Mouse (Mus musculus) heart, embryonic 11.5 days (tissue): ENCODE measurements around the gene Zbtb17. TPM values are rescaled to one million over a fixed set of nuclear protein-coding genes. Genes with fewer than 3 reads are reported as not detected.

ENCODE experiments used
- ATAC-seq: fragments of 200-750 bp; cut with Nextera tagmentation; replicated peaks from 2 replicates; pipeline ENCODE4 v1.8.0; 2017; ENCODE audit warnings: moderate library complexity; ENCODE audit not compliant: insufficient number of reproducible peaks, low FRiP score, low TSS enrichment
- H3K27ac ChIP-seq: fragments of 300-500 bp; sonication (generic); 2 replicates; pipeline ENCODE4 v1.5.1; 2014; ENCODE audit warnings: mild to moderate bottlenecking, low read depth, low read length
- H3K27me3 ChIP-seq: fragments of 300-500 bp; sonication (generic); 2 replicates; pipeline ENCODE4 v1.6.1; 2014; ENCODE audit warnings: mild to moderate bottlenecking, low read length, mixed read lengths; ENCODE audit not compliant: control insufficient read depth, insufficient read depth
- H3K36me3 ChIP-seq: fragments of 300-500 bp; sonication (generic); 2 replicates; pipeline ENCODE4 v1.6.1; 2014; ENCODE audit warnings: mild to moderate bottlenecking, low read length, moderate library complexity, mixed read lengths; ENCODE audit not compliant: control insufficient read depth, insufficient read depth
- H3K4me1 ChIP-seq: fragments of 300-500 bp; sonication (generic); 2 replicates; pipeline ENCODE4 v1.6.1; 2014; ENCODE audit warnings: low read length; ENCODE audit not compliant: control insufficient read depth, insufficient read depth
- H3K4me2 ChIP-seq: fragments of 300-500 bp; sonication (generic); 2 replicates; pipeline ENCODE4 v1.6.1; 2014; ENCODE audit warnings: mild to moderate bottlenecking, moderate library complexity
- H3K4me3 ChIP-seq: fragments of 300-500 bp; sonication (generic); 2 replicates; pipeline ENCODE4 v1.5.1; 2014; ENCODE audit warnings: low read depth, low read length
- H3K9ac ChIP-seq: fragments of 300-500 bp; sonication (generic); 2 replicates; pipeline ENCODE4 v1.6.1; 2014; ENCODE audit warnings: mild to moderate bottlenecking, low read depth, low read length, moderate library complexity
- H3K9me3 ChIP-seq: fragments of 300-500 bp; sonication (generic); replicated peaks from 2 replicates; pipeline ENCODE4 v1.6.1; 2016; ENCODE audit warnings: low read length; ENCODE audit not compliant: control insufficient read depth
- WGBS: fragments of 180-500 bp; shearing (Covaris S2); extraction: QIAGEN DNeasy Blood & Tissue Kit; methylation state at CpG from one replicate; pipeline ENCODE4 v1.1.7; 2014; ENCODE audit not compliant: insufficient replicate concordance; 5-methylcytosine and 5-hydroxymethylcytosine counted together
- polyA plus RNA-seq: library from polyadenylated mRNA; unstranded; fragments of >200 nt; fragmentation: Nextera tagmentation; extraction: Ambion mirVana; gene quantifications from 2 replicates; pipeline ENCODE4 v1.2.1, GENCODE M21; 2014

Gene Zbtb17
- polyA plus RNA-seq, 1 experiment from 2014 or later, result 19.1 TPM

GRCm38 (mm10) chr4:141467581-141467927 is 23.1 kb downstream of the Zbtb17 start:
- no peak overlapping the region for H3K4me2 ChIP-seq
- no peaks in the 10 kb centered on the region for H3K9me3 ChIP-seq
- no peak for ATAC-seq
- peaks cover 56% of the 10 kb centered on the region for H3K36me3 ChIP-seq
- WGBS, result 80% methylated on average over 6 of the region's 6 CpGs
- no peak overlapping the region for H3K27ac ChIP-seq
- H3K9ac ChIP-seq, result no peak overlapping the region
- H3K27me3 ChIP-seq, result no peaks in the 10 kb centered on the region
- H3K4me1 ChIP-seq, result no peaks in the 10 kb centered on the region
- no peak overlapping the region for H3K4me3 ChIP-seq

GRCm38 (mm10) chr4:141468576-141468975 is 24.1 kb downstream of the Zbtb17 start:
- no peaks in the 10 kb centered on the region for H3K9me3 ChIP-seq
- H3K4me2 ChIP-seq, result no peak overlapping the region
- 62% methylated on average over 10 of the region's 10 CpGs for WGBS
- peaks cover 59% of the 10 kb centered on the region for H3K36me3 ChIP-seq
- no peak overlapping the region for H3K27ac ChIP-seq
- H3K27me3 ChIP-seq, result no peaks in the 10 kb centered on the region
- H3K4me1 ChIP-seq, result no peaks in the 10 kb centered on the region
- ATAC-seq, result no peak
- H3K9ac ChIP-seq, result no peak overlapping the region
- H3K4me3 ChIP-seq, result no peak overlapping the region

- H3K4me3 ChIP-seq, result no peak overlapping the region
- no peak overlapping the region for H3K9ac ChIP-seq
- no peaks in the 10 kb centered on the region for H3K4me1 ChIP-seq
- no peak overlapping the region for H3K4me2 ChIP-seq
- no peaks in the 10 kb centered on the region for H3K9me3 ChIP-seq
- H3K27me3 ChIP-seq, result no peaks in the 10 kb centered on the region
- H3K36me3 ChIP-seq, result peaks cover 60% of the 10 kb centered on the region
- H3K27ac ChIP-seq, result no peak overlapping the region
- WGBS, result 89% methylated on average over 9 of the region's 9 CpGs
- no peak for ATAC-seq
These were observed 24.9 kb downstream of the Zbtb17 start for GRCm38 (mm10) chr4:141469343-141469742.

- H3K27ac ChIP-seq, result no peak overlapping the region
- H3K4me1 ChIP-seq, result no peaks in the 10 kb centered on the region
- H3K9me3 ChIP-seq, result no peaks in the 10 kb centered on the region
- no peaks in the 10 kb centered on the region for H3K27me3 ChIP-seq
- ATAC-seq, result no peak
- H3K4me2 ChIP-seq, result no peak overlapping the region
- no peak overlapping the region for H3K4me3 ChIP-seq
- 96% methylated on average over 16 of the region's 16 CpGs for WGBS
- H3K36me3 ChIP-seq, result peaks cover 67% of the 10 kb centered on the region
- no peak overlapping the region for H3K9ac ChIP-seq
These were observed 27.0 kb downstream of the Zbtb17 start for GRCm38 (mm10) chr4:141471491-141471890.

- no peak for ATAC-seq
These were observed 28.3 kb downstream of the Zbtb17 start for GRCm38 (mm10) chr4:141472641-141473321.

GRCm38 (mm10) chr4:141474431-141474830 is 30.0 kb downstream of the Zbtb17 start:
- Histone ChIP-seq H3K27me3 (no peaks in the 10 kb centered on the region), H3K4me1 (no peaks in the 10 kb centered on the region), H3K4me2 (no peak overlapping the region), H3K36me3 (peaks cover 79% of the 10 kb centered on the region), H3K4me3 (no peak overlapping the region), H3K9me3 (no peaks in the 10 kb centered on the region), H3K9ac (no peak overlapping the region), H3K27ac (no peak overlapping the region)
- ATAC-seq, result no peak
- 86% methylated on average over 19 of the region's 19 CpGs for WGBS

More at GRCm38 (mm10) chr4:141472641-141473321, 28.3 kb downstream of the Zbtb17 start:
- peaks cover 68% of the 10 kb centered on the region for H3K36me3 ChIP-seq
- H3K9ac ChIP-seq, result no peak overlapping the region
- H3K27me3 ChIP-seq, result no peaks in the 10 kb centered on the region
- no peak overlapping the region for H3K4me3 ChIP-seq
- no peak overlapping the region for H3K4me2 ChIP-seq
- 84% methylated on average over 32 of the region's 32 CpGs for WGBS
- no peak overlapping the region for H3K27ac ChIP-seq
- no peaks in the 10 kb centered on the region for H3K4me1 ChIP-seq
- no peaks in the 10 kb centered on the region for H3K9me3 ChIP-seq

GRCm38 (mm10) chr4:141477681-141478102 is 33.2 kb downstream of the Zbtb17 start:
- no peaks in the 10 kb centered on the region for H3K9me3 ChIP-seq
- no peaks in the 10 kb centered on the region for H3K4me1 ChIP-seq
- no peak overlapping the region for H3K4me3 ChIP-seq
- WGBS, result 89% methylated on average over 16 of the region's 16 CpGs
- H3K9ac ChIP-seq, result no peak overlapping the region
- H3K4me2 ChIP-seq, result no peak overlapping the region
- no peaks in the 10 kb centered on the region for H3K27me3 ChIP-seq
- no peak for ATAC-seq
- H3K36me3 ChIP-seq, result peaks cover 67% of the 10 kb centered on the region
- H3K27ac ChIP-seq, result no peak overlapping the region

- Histone ChIP-seq H3K36me3 (peaks cover 67% of the 10 kb centered on the region), H3K4me3 (no peak overlapping the region), H3K9ac (no peak overlapping the region), H3K27me3 (no peaks in the 10 kb centered on the region), H3K9me3 (no peaks in the 10 kb centered on the region), H3K27ac (no peak overlapping the region), H3K4me1 (no peaks in the 10 kb centered on the region), H3K4me2 (no peak overlapping the region)
- no peak for ATAC-seq
- WGBS, result 90% methylated on average over 23 of the region's 23 CpGs
These were observed 33.8 kb downstream of the Zbtb17 start for GRCm38 (mm10) chr4:141478225-141478624.

- Histone ChIP-seq H3K4me1 (no peaks in the 10 kb centered on the region), H3K4me2 (no peak overlapping the region), H3K9ac (no peak overlapping the region), H3K4me3 (no peak overlapping the region), H3K27me3 (no peaks in the 10 kb centered on the region), H3K36me3 (peaks cover 66% of the 10 kb centered on the region), H3K9me3 (no peaks in the 10 kb centered on the region), H3K27ac (no peak overlapping the region)
- no peak for ATAC-seq
- WGBS, result 92% methylated on average over 32 of the region's 32 CpGs
These were observed 34.3 kb downstream of the Zbtb17 start for GRCm38 (mm10) chr4:141478794-141479193.
